Mouse (Mus musculus) embryonic facial prominence, embryonic 15.5 days (tissue): ENCODE measurements around the gene Ostm1. TPM values are rescaled to one million over a fixed set of nuclear protein-coding genes. Genes with fewer than 3 reads are reported as not detected.

ENCODE experiments used
- ATAC-seq: fragments of 200-750 bp; cut with Nextera tagmentation; 2 replicates; pipeline ENCODE4 v1.8.0; 2017; ENCODE audit warnings: low read depth, moderate TSS enrichment; ENCODE audit not compliant: insufficient number of reproducible peaks, low FRiP score, low TSS enrichment
- H3K27ac ChIP-seq: fragments of 300-500 bp; sonication (generic); replicated peaks from 2 replicates; pipeline ENCODE4 v1.5.1; 2015; ENCODE audit warnings: mild to moderate bottlenecking, inconsistent platforms
- H3K27me3 ChIP-seq: fragments of 300-500 bp; sonication (generic); 2 replicates; pipeline ENCODE4 v1.6.1; 2015; ENCODE audit warnings: inconsistent platforms
- H3K36me3 ChIP-seq: fragments of 300-500 bp; sonication (generic); 2 replicates; pipeline ENCODE4 v1.6.1; 2015; ENCODE audit warnings: mild to moderate bottlenecking, inconsistent platforms
- H3K4me1 ChIP-seq: fragments of 300-500 bp; sonication (generic); 2 replicates; pipeline ENCODE4 v1.6.1; 2015; ENCODE audit warnings: inconsistent platforms
- H3K4me2 ChIP-seq: fragments of 300-500 bp; sonication (generic); replicated peaks from 2 replicates; pipeline ENCODE4 v1.6.1; 2015; ENCODE audit warnings: mild to moderate bottlenecking, inconsistent platforms
- H3K4me3 ChIP-seq: fragments of 300-500 bp; sonication (generic); replicated peaks from 2 replicates; pipeline ENCODE4 v1.5.1; 2015; ENCODE audit warnings: mild to moderate bottlenecking, inconsistent platforms
- H3K9ac ChIP-seq: fragments of 300-500 bp; sonication (generic); 2 replicates; pipeline ENCODE4 v1.6.1; 2015; ENCODE audit warnings: inconsistent platforms
- H3K9me3 ChIP-seq: fragments of 300-500 bp; sonication (generic); replicated peaks from 2 replicates; pipeline ENCODE4 v1.6.1; 2016; ENCODE audit warnings: inconsistent platforms
- WGBS: fragments of 180-500 bp; shearing (Covaris S2); methylation state at CpG from one replicate; pipeline ENCODE4 v1.1.7; 2015; 5-methylcytosine and 5-hydroxymethylcytosine counted together
- polyA plus RNA-seq: library from polyadenylated mRNA; unstranded; fragments of >200 nt; fragmentation: Nextera tagmentation; extraction: Ambion mirVana; gene quantifications from 2 replicates; pipeline ENCODE4 v1.2.1, GENCODE M21; 2015

The Ostm1 gene
- polyA plus RNA-seq, 1 experiment from 2014 or later: 14.9 TPM

DNA sequence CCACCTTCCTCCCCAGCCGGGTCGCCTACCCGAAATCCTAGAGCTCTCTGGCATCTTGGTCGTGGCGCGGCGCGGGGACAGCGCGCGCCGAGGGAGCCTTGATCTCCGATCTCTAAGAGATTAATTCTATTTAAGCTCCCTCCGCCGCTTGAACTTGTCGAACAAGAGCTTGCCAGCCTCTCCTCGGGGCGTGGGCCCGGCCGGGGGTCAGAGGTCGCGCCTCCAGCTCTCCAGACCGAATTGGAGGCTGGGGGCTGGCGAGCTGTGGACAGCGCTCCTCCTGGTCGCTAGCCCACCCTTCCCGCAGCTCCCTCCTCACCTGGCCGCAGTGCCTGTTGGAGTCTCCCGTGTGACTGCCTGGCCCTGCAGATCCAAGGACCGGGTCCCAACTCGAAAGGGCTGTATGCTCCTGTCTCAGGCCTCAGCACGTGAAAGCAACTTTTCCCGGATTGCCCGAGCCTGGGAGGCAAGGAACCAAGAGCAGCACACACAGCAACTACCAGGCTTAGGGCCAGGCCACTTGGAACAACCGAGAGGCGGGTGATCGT lies 888 bp downstream of the Ostm1 start:
- H3K4me2 ChIP-seq: peak overlapping the region; percentile 46
- peaks cover 96% of the 10 kb centered on the region for H3K27me3 ChIP-seq
- H3K36me3 ChIP-seq: no peaks in the 10 kb centered on the region
- peak overlapping the region; percentile 29 for H3K4me3 ChIP-seq
- no peak for ATAC-seq
- WGBS: 2% methylated on average over 37 of the region's 37 CpGs
- H3K9me3 ChIP-seq: no peaks in the 10 kb centered on the region
- H3K9ac ChIP-seq: no peak overlapping the region; the same call in 1 of the 2 replicates
- no peak overlapping the region for H3K27ac ChIP-seq
- peaks cover 39% of the 10 kb centered on the region for H3K4me1 ChIP-seq

GRCm38 (mm10) chr10:42585156-42585555 lies 1.5 kb downstream of the Ostm1 start:
- whole genome bisulfite sequencing: 3% methylated on average over 8 of the region's 8 CpGs
- Histone ChIP-seq H3K27ac (no peak overlapping the region), H3K4me1 (peaks cover 33% of the 10 kb centered on the region), H3K9ac (no peak overlapping the region), H3K9me3 (no peaks in the 10 kb centered on the region), H3K36me3 (no peaks in the 10 kb centered on the region), H3K4me3 (no peak overlapping the region), H3K4me2 (no peak overlapping the region), H3K27me3 (peaks cover 96% of the 10 kb centered on the region)
- ATAC-seq: no peak

DNA sequence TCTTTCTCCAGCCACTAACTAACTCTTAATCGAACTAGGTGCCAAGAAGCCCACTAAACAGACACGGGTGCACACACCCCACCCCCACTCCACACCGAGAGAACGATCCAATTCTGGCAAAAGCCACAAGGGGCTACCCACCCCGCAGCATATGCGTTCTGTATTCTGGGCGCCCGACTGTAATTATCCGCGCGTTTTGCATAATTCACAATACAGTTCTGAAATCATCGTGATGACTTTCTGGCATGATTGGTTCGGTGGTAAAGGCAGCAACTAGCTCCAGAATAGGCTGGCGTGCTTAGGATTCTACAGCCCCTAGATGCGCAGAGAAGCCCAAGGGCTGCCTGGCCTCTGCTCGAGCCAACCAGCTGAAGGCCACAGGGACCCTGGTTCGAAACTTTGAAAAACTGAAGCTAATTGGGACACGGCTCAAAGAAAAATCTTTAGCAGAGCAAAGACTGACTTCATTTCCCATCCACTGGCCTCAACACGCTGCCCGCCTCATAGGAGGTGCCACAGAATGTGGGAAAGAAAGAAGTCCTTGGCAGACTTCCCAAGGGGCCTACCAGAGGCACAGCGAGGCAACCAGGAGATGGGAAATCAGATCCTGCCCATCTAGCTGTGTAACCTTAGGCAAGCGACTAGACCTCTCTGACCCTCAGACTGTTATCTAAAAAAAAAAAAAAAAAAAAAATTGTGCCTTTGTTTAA lies 2.1 kb downstream of the Ostm1 start:
- H3K27me3 ChIP-seq: peaks cover 96% of the 10 kb centered on the region
- no peak overlapping the region for H3K4me2 ChIP-seq
- no peaks in the 10 kb centered on the region for H3K36me3 ChIP-seq
- no peak for ATAC-seq
- H3K9ac ChIP-seq: no peak overlapping the region
- WGBS: 3% methylated on average over 22 of the region's 22 CpGs
- peaks cover 33% of the 10 kb centered on the region for H3K4me1 ChIP-seq
- H3K27ac ChIP-seq: no peak overlapping the region
- no peaks in the 10 kb centered on the region for H3K9me3 ChIP-seq
- H3K4me3 ChIP-seq: no peak overlapping the region

- no peak for ATAC-seq
- H3K27me3 ChIP-seq: peaks cover 98% of the 10 kb centered on the region
- H3K9me3 ChIP-seq: no peaks in the 10 kb centered on the region
- no peak overlapping the region for H3K4me2 ChIP-seq
- no peak overlapping the region for H3K4me3 ChIP-seq
- no peak overlapping the region for H3K9ac ChIP-seq
- no peaks in the 10 kb centered on the region for H3K36me3 ChIP-seq
- whole genome bisulfite sequencing: 5% methylated on average over 8 of the region's 8 CpGs
- H3K4me1 ChIP-seq: peaks cover 32% of the 10 kb centered on the region
- H3K27ac ChIP-seq: no peak overlapping the region
Measured at GRCm38 (mm10) chr10:42587961-42588750, 4.5 kb downstream of the Ostm1 start.

GRCm38 (mm10) chr10:42589505-42589904 lies 5.9 kb downstream of the Ostm1 start:
- Histone ChIP-seq H3K27me3 (peaks cover 98% of the 10 kb centered on the region), H3K27ac (no peak overlapping the region), H3K4me1 (peaks cover 18% of the 10 kb centered on the region), H3K4me3 (no peak overlapping the region), H3K36me3 (no peaks in the 10 kb centered on the region), H3K9ac (no peak overlapping the region), H3K9me3 (no peaks in the 10 kb centered on the region), H3K4me2 (no peak overlapping the region)
- 4% methylated on average over 5 of the region's 5 CpGs for WGBS
- no peak for ATAC-seq

- no peak overlapping the region for H3K4me3 ChIP-seq
- no peak for ATAC-seq
- no peak overlapping the region for H3K27ac ChIP-seq
- no peak overlapping the region for H3K9ac ChIP-seq
- no peaks in the 10 kb centered on the region for H3K36me3 ChIP-seq
- 3% methylated on average over 19 of the region's 19 CpGs for WGBS
- peaks cover 15% of the 10 kb centered on the region for H3K4me1 ChIP-seq
- H3K4me2 ChIP-seq: no peak overlapping the region
- peaks cover 98% of the 10 kb centered on the region for H3K27me3 ChIP-seq
- H3K9me3 ChIP-seq: no peaks in the 10 kb centered on the region
Measured at GRCm38 (mm10) chr10:42590261-42591184, 6.9 kb downstream of the Ostm1 start.

DNA sequence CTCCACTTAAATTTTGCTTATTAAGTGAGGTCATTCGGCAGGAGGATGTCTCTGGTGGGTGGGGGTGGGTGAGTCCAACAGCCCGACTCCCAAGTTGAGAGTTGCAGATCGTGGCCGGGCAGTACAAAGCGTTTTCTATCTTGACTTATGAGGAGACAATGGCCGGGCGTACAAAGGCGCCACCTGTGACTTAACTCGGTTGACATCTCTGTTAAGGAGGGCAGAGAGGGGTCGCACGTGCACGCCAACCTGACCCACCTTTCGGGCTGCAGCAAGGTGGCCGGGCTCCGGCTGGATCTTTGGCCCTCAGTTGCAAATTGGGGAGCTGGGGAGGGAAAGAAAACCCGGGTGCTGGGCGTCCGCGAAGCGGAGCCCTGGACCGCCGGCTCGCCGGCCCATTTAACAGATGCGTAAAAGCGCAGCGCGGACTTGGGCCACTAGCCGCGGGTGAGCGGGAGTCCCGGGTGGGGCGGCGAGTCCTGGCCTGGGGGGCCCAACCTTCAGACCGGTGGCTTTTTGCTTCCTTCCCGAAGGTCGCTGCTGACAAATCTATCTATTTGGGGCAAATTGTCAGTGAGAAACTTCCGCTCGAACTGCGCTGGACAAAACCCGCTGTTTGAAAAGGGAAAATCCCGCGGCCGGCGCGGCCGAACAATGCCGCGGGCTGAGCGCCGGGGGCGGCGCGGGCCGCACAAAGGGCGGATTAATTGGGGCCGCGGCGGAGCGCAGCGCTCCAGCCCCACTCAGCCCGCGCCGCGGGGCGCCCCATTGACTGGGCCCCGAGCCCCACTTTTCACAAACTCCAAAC lies 7.8 kb downstream of the Ostm1 start:
- H3K4me2 ChIP-seq: peak overlapping the region; percentile 49
- WGBS: under 1% methylated on average over 67 of the region's 67 CpGs
- H3K27ac ChIP-seq: no peak overlapping the region
- peaks cover 11% of the 10 kb centered on the region for H3K4me1 ChIP-seq
- peaks cover 95% of the 10 kb centered on the region for H3K27me3 ChIP-seq
- no peaks in the 10 kb centered on the region for H3K9me3 ChIP-seq
- ATAC-seq: no peak
- no peaks in the 10 kb centered on the region for H3K36me3 ChIP-seq
- peak overlapping the region; percentile 37 for H3K4me3 ChIP-seq
- no peak overlapping the region for H3K9ac ChIP-seq

DNA sequence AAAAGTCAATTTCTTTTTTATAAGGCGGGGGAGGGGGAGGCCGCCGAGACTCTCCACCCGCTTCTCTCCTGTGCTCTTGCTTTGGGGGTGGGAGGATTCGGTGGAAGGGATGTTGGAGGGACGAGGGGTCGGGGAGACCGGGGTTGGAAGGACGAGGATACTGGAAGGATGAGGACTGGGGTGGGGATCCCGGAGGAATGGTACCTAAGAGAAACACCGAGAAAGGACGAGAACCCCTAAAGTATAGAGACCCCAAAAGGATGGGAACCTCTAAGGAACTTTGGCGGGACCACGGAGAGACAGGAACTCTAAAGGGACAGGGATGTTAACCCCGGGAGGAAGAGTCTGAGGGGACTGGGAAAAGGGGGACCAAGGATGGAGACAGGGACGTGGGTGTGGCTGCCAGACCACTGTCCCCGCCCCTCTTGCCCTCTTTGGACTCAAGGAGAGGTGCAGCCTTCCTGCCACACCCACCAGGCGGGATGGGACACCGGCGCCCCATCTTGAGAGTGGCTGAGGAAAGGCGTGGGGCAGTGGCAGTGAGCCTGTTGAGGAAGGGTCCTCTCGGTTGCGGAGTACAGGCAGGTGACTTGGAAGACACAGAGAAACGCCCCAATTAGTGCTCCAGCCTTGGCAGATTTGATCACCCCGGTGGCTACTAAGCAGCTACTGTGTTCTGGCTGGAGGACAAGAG lies 8.5 kb downstream of the Ostm1 start:
- 1% methylated on average over 25 of the region's 25 CpGs for WGBS
- no peak overlapping the region for H3K9ac ChIP-seq
- peak overlapping the region; percentile 37 for H3K4me3 ChIP-seq
- H3K36me3 ChIP-seq: no peaks in the 10 kb centered on the region
- H3K27ac ChIP-seq: no peak overlapping the region
- ATAC-seq: no peak
- peaks cover 94% of the 10 kb centered on the region for H3K27me3 ChIP-seq
- no peaks in the 10 kb centered on the region for H3K9me3 ChIP-seq
- peak overlapping the region; percentile 49 for H3K4me2 ChIP-seq
- H3K4me1 ChIP-seq: peaks cover 11% of the 10 kb centered on the region

- Histone ChIP-seq H3K4me3 (no peak overlapping the region), H3K9ac (no peak overlapping the region), H3K4me1 (peaks cover 11% of the 10 kb centered on the region), H3K27ac (no peak overlapping the region), H3K36me3 (no peaks in the 10 kb centered on the region), H3K27me3 (peaks cover 86% of the 10 kb centered on the region), H3K4me2 (no peak overlapping the region), H3K9me3 (no peaks in the 10 kb centered on the region)
- ATAC-seq: no peak
- WGBS: 20% methylated on average over 7 of the region's 7 CpGs
Measured at GRCm38 (mm10) chr10:42593201-42593600, 9.6 kb downstream of the Ostm1 start.

DNA sequence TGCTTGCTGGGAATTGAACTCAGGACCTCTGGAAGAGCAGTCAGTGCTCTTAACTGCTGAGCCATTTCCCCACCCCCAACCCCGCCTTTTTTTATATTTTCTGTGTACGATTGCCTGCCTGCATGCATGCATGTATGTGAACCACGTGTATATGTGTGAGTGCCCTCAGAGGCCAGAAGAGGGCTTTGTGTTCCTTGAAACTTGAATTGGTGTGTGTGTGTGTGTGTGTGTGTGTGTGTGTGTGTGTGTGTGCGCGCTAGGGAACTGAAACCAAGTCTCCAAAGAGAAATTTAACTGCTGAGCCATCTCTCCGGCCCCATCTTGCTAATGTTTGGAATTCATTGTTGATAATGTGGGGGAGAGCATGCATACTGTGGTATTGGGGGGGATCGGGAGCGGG lies 15.0 kb downstream of the Ostm1 start:
- no peak for ATAC-seq

More for the DNA sequence above, 15.0 kb downstream of the Ostm1 start:
- no peaks in the 10 kb centered on the region for H3K4me1 ChIP-seq
- H3K27ac ChIP-seq: no peak overlapping the region
- peaks cover 46% of the 10 kb centered on the region for H3K27me3 ChIP-seq
- H3K4me2 ChIP-seq: no peak overlapping the region
- H3K36me3 ChIP-seq: no peaks in the 10 kb centered on the region
- WGBS: 80% methylated on average over 8 of the region's 8 CpGs
- H3K9ac ChIP-seq: no peak overlapping the region
- no peaks in the 10 kb centered on the region for H3K9me3 ChIP-seq
- no peak overlapping the region for H3K4me3 ChIP-seq
